Mouse (Mus musculus) midbrain, embryonic 16.5 days (tissue): Measurements from ENCODE around the gene Crebbp. TPM values are rescaled to one million over a fixed set of nuclear protein-coding genes. Genes with fewer than 3 reads are reported as not detected.
"Not testable (repeated sequence)": the region's sequence is repeated elsewhere in the genome, so short reads cannot be mapped to it uniquely, and the experiment has no call there.

Experiments used
- ATAC-seq: fragments of 200-750 bp; cut with Nextera tagmentation; 2 replicates; pipeline ENCODE4 v1.8.0; 2017; ENCODE audit warnings: moderate TSS enrichment
- H3K27ac ChIP-seq: fragments of 300-500 bp; sonication (generic); 2 replicates; pipeline ENCODE4 v1.5.1; 2014; ENCODE audit warnings: mild to moderate bottlenecking, low read length, mixed read lengths
- H3K27me3 ChIP-seq: fragments of 300-500 bp; sonication (generic); 2 replicates; pipeline ENCODE4 v1.6.1; 2014; ENCODE audit warnings: low read depth, low read length, mixed read lengths; ENCODE audit not compliant: control insufficient read depth, insufficient read depth
- H3K36me3 ChIP-seq: fragments of 300-500 bp; sonication (generic); 2 replicates; pipeline ENCODE4 v1.6.1; 2014; ENCODE audit warnings: mild to moderate bottlenecking, low read length, moderate library complexity, mixed read lengths; ENCODE audit not compliant: control insufficient read depth, insufficient read depth
- H3K4me1 ChIP-seq: fragments of 300-500 bp; sonication (generic); 2 replicates; pipeline ENCODE4 v1.6.1; 2014; ENCODE audit warnings: mild to moderate bottlenecking, low read length, mixed read lengths; ENCODE audit not compliant: control insufficient read depth, insufficient read depth
- H3K4me2 ChIP-seq: fragments of 300-500 bp; sonication (generic); 2 replicates; pipeline ENCODE4 v1.6.1; 2014; ENCODE audit warnings: mild to moderate bottlenecking, low read length, mixed read lengths
- H3K4me3 ChIP-seq: fragments of 300-500 bp; sonication (generic); 2 replicates; pipeline ENCODE4 v1.5.1; 2014; ENCODE audit warnings: low read depth, mild to moderate bottlenecking, low read length, moderate library complexity, mixed read lengths
- H3K9ac ChIP-seq: fragments of 300-500 bp; sonication (generic); 2 replicates; pipeline ENCODE4 v1.6.1; 2014; ENCODE audit warnings: low read depth, low read length, mixed read lengths
- H3K9me3 ChIP-seq: fragments of 300-500 bp; sonication (generic); replicated peaks from 2 replicates; pipeline ENCODE4 v1.6.1; 2014; ENCODE audit warnings: mild to moderate bottlenecking, low read length, mixed read lengths; ENCODE audit not compliant: control insufficient read depth, poor library complexity, severe bottlenecking
- WGBS: fragments of 180-500 bp; shearing (Covaris S2); extraction: QIAGEN DNeasy Blood & Tissue Kit; methylation state at CpG from one replicate; pipeline ENCODE4 v1.1.7; 2014; 5-methylcytosine and 5-hydroxymethylcytosine counted together
- polyA plus RNA-seq: library from polyadenylated mRNA; unstranded; fragments of >200 nt; fragmentation: Nextera tagmentation; extraction: Ambion mirVana; gene quantifications from 2 replicates; pipeline ENCODE4 v1.2.1, GENCODE M21; 2015

The Crebbp gene
- polyA plus RNA-seq, result 34.9 and 39.9 TPM in 2 replicates

GRCm38 (mm10) chr16:4213799-4214551 lies at the start of gene Crebbp:
Gene Crebbp, minus strand, starts transcription at chr16:4213997.
- peak within 1 kb of the TSS; percentile 100 for H3K27ac ChIP-seq
- H3K9ac ChIP-seq, result peak within 1 kb of the TSS; percentile 98
- H3K27me3 ChIP-seq, result no peaks in the 10 kb centered on the region
- WGBS, result under 1% methylated on average over 62 of the region's 92 CpGs
- peak within 1 kb of the TSS; percentile 96 for H3K4me3 ChIP-seq
- peak; percentile 93 for ATAC-seq
- peak within 1 kb of the TSS; percentile 96 for H3K4me2 ChIP-seq
- peaks cover 25% of the 10 kb centered on the region for H3K4me1 ChIP-seq
- H3K36me3 ChIP-seq, result no peaks in the 10 kb centered on the region
- no peaks in the 10 kb centered on the region for H3K9me3 ChIP-seq

- no peak overlapping the region for H3K9ac ChIP-seq
- H3K27ac ChIP-seq, result no peak overlapping the region
- WGBS, result 80% methylated on average over 3 of the region's 3 CpGs
- no peaks in the 10 kb centered on the region for H3K36me3 ChIP-seq
- peaks cover 3% of the 10 kb centered on the region; the same call in 1 of the 2 replicates for H3K4me1 ChIP-seq
- ATAC-seq, result no peak
- H3K27me3 ChIP-seq, result no peaks in the 10 kb centered on the region
- no peak overlapping the region for H3K4me2 ChIP-seq
- H3K4me3 ChIP-seq, result no peak overlapping the region
- H3K9me3 ChIP-seq, result no peaks in the 10 kb centered on the region
Measured at GRCm38 (mm10) chr16:4263486-4263885, 49.7 kb upstream of the Crebbp start.

GRCm38 (mm10) chr16:4257546-4257945 lies 43.7 kb upstream of the Crebbp start:
- no peak for ATAC-seq
- WGBS, result 86% methylated on average over 2 of the region's 2 CpGs

GRCm38 (mm10) chr16:4248791-4249190 lies 35.0 kb upstream of the Crebbp start:
- Histone ChIP-seq H3K27me3 (no peaks in the 10 kb centered on the region), H3K4me1 (no peaks in the 10 kb centered on the region), H3K4me3 (no peak overlapping the region), H3K4me2 (no peak overlapping the region), H3K9me3 (peaks cover 3% of the 10 kb centered on the region; the same call in 1 of the 2 replicates), H3K9ac (no peak overlapping the region), H3K27ac (no peak overlapping the region), H3K36me3 (no peaks in the 10 kb centered on the region)
- ATAC-seq, result no peak
- 89% methylated on average over 3 of the region's 3 CpGs for WGBS

More at GRCm38 (mm10) chr16:4257546-4257945, 43.7 kb upstream of the Crebbp start:
- no peaks in the 10 kb centered on the region for H3K9me3 ChIP-seq
- no peak overlapping the region for H3K4me3 ChIP-seq
- H3K36me3 ChIP-seq, result no peaks in the 10 kb centered on the region
- H3K27me3 ChIP-seq, result no peaks in the 10 kb centered on the region
- H3K27ac ChIP-seq, result no peak overlapping the region
- H3K4me1 ChIP-seq, result no peaks in the 10 kb centered on the region
- no peak overlapping the region for H3K4me2 ChIP-seq
- H3K9ac ChIP-seq, result no peak overlapping the region

- not testable (repeated sequence) for H3K4me3 ChIP-seq, ATAC-seq, H3K9me3 ChIP-seq, H3K27ac ChIP-seq, H3K4me2 ChIP-seq, H3K9ac ChIP-seq, H3K4me1 ChIP-seq, H3K27me3 ChIP-seq, H3K36me3 ChIP-seq
- 93% methylated on average over 1 of the region's 1 CpGs for WGBS
Measured at GRCm38 (mm10) chr16:4245241-4245640, 31.4 kb upstream of the Crebbp start.

GRCm38 (mm10) chr16:4236131-4236530 lies 22.3 kb upstream of the Crebbp start:
- Histone ChIP-seq H3K27me3 (no peaks in the 10 kb centered on the region), H3K4me1 (no peaks in the 10 kb centered on the region), H3K9me3 (no peaks in the 10 kb centered on the region), H3K27ac (no peak overlapping the region), H3K4me3 (no peak overlapping the region), H3K36me3 (no peaks in the 10 kb centered on the region), H3K9ac (no peak overlapping the region), H3K4me2 (no peak overlapping the region)
- 85% methylated on average over 4 of the region's 4 CpGs for WGBS
- ATAC-seq, result no peak

GRCm38 (mm10) chr16:4235587-4235986 lies 21.8 kb upstream of the Crebbp start:
- Histone ChIP-seq H3K9me3 (no peaks in the 10 kb centered on the region), H3K27ac (no peak overlapping the region), H3K4me2 (no peak overlapping the region), H3K36me3 (no peaks in the 10 kb centered on the region), H3K9ac (no peak overlapping the region), H3K4me1 (no peaks in the 10 kb centered on the region), H3K27me3 (no peaks in the 10 kb centered on the region), H3K4me3 (no peak overlapping the region)
- no peak for ATAC-seq

GRCm38 (mm10) chr16:4225841-4226240 lies 12.0 kb upstream of the Crebbp start:
- Histone ChIP-seq H3K9ac (no peak overlapping the region), H3K4me2 (no peak overlapping the region), H3K9me3 (no peaks in the 10 kb centered on the region), H3K4me3 (no peak overlapping the region), H3K27ac (no peak overlapping the region), H3K36me3 (no peaks in the 10 kb centered on the region), H3K27me3 (no peaks in the 10 kb centered on the region), H3K4me1 (no peaks in the 10 kb centered on the region)
- WGBS, result 92% methylated on average over 2 of the region's 2 CpGs
- ATAC-seq, result no peak

GRCm38 (mm10) chr16:4214631-4215240 lies 939 bp upstream of the Crebbp start:
- Histone ChIP-seq H3K36me3 (no peaks in the 10 kb centered on the region), H3K9me3 (no peaks in the 10 kb centered on the region), H3K27ac (peak overlapping the region; percentile 92), H3K4me3 (peak overlapping the region; percentile 96), H3K27me3 (no peaks in the 10 kb centered on the region), H3K9ac (peak overlapping the region; percentile 98), H3K4me1 (peaks cover 23% of the 10 kb centered on the region), H3K4me2 (peak overlapping the region; percentile 96)
- peak; percentile 18; the same call in 1 of the 2 replicates for ATAC-seq
- 40% methylated on average over 10 of the region's 10 CpGs for WGBS
